Mouse (Mus musculus) CH12.LX (cell line): ENCODE measurements around the gene Taar1. TPM values are rescaled to one million over a fixed set of nuclear protein-coding genes. Genes with fewer than 3 reads are reported as not detected.

Experiments used
- DNase-seq: peaks from one replicate; pipeline ENCODE4 v3.0.0-alpha.2; 2013; ENCODE audit errors: extremely low read depth
- H3K27ac ChIP-seq: 2 replicates; pipeline ENCODE4 v1.5.1; 2012; ENCODE audit warnings: low read depth, mild to moderate bottlenecking, control low read depth, moderate library complexity; ENCODE audit not compliant: insufficient read depth
- H3K27me3 ChIP-seq: replicated peaks from 2 replicates; pipeline ENCODE3; 2012; ENCODE audit warnings: inconsistent platforms
- H3K36me3 ChIP-seq, 2 experiments: replicated peaks in 1 of 2; 2 replicates each; pipeline versions ENCODE3 to v1.6.1; 2012; ENCODE audit warnings: inconsistent platforms in 1 of 2, low read length in 1 of 2, mild to moderate bottlenecking in 1 of 2, mixed read lengths in 1 of 2, moderate library complexity in 1 of 2; ENCODE audit not compliant: control insufficient read depth in 1 of 2, insufficient read depth in 1 of 2
- H3K4me1 ChIP-seq, 2 experiments: 2 replicates each; pipeline ENCODE4 v1.6.1; 2012; ENCODE audit warnings: inconsistent platforms in 1 of 2, moderate library complexity in 1 of 2; ENCODE audit not compliant: insufficient read depth in 2 of 2, control insufficient read depth in 1 of 2
- H3K4me2 ChIP-seq: 2 replicates; pipeline ENCODE4 v1.6.1; 2012; ENCODE audit warnings: low read depth, mild to moderate bottlenecking, control low read depth; ENCODE audit not compliant: poor library complexity, insufficient read depth, severe bottlenecking
- H3K4me3 ChIP-seq, 3 experiments: fragments of 150-350 bp in 1 of 3; sonication (generic) in 1 of 3; replicated peaks in 1 of 3; 2 replicates each; pipeline versions ENCODE3 to v1.5.1; 2011 to 2012; ENCODE audit warnings: low read depth in 2 of 3, low read length in 2 of 3, mild to moderate bottlenecking in 2 of 3, moderate library complexity in 2 of 3, control low read depth in 1 of 3, improper control_type of control experiment in 1 of 3, inconsistent platforms in 1 of 3, mixed read lengths in 1 of 3; ENCODE audit not compliant: poor library complexity in 1 of 3
- H3K79me2 ChIP-seq: replicated peaks from 2 replicates; pipeline ENCODE4 v1.6.1; 2012; ENCODE audit warnings: mild to moderate bottlenecking, moderate library complexity; ENCODE audit not compliant: control insufficient read depth, poor library complexity, insufficient read depth, severe bottlenecking; ENCODE audit errors: extremely low read depth
- H3K9ac ChIP-seq: 2 replicates; pipeline ENCODE4 v1.6.1; 2012; ENCODE audit warnings: low read depth, mild to moderate bottlenecking, control low read depth, moderate library complexity; ENCODE audit not compliant: insufficient read depth
- H3K9me3 ChIP-seq: replicated peaks from 2 replicates; pipeline ENCODE3; 2012; ENCODE audit warnings: low read length, inconsistent platforms, mixed read lengths
- BHLHE40 ChIP-seq: IDR thresholded peaks from 2 replicates; pipeline ENCODE4 v1.6.1; 2011; ENCODE audit warnings: mild to moderate bottlenecking, low read depth, low read length, improper control_type of control experiment
- EP300 ChIP-seq: IDR thresholded peaks from 2 replicates; pipeline ENCODE4 v1.6.1; 2011; ENCODE audit warnings: low read length, improper control_type of control experiment
- GABPA ChIP-seq: IDR thresholded peaks from 2 replicates; pipeline ENCODE4 v1.6.1; 2012; ENCODE audit warnings: low read depth, low read length, improper control_type of control experiment, inconsistent platforms; ENCODE audit not compliant: insufficient replicate concordance
- HCFC1 ChIP-seq: IDR thresholded peaks from 2 replicates; pipeline ENCODE4 v1.6.1; 2012; ENCODE audit warnings: low read depth, mild to moderate bottlenecking, inconsistent platforms, low read length, improper control_type of control experiment
- KAT2A ChIP-seq: IDR thresholded peaks from 2 replicates; pipeline ENCODE4 v1.6.1; 2012; ENCODE audit warnings: low read length, improper control_type of control experiment, inconsistent platforms; ENCODE audit not compliant: insufficient replicate concordance
- MAFK ChIP-seq: IDR thresholded peaks from 2 replicates; pipeline ENCODE4 v1.6.1; 2011; ENCODE audit warnings: low read length, improper control_type of control experiment; ENCODE audit not compliant: insufficient replicate concordance
- MAX ChIP-seq: IDR thresholded peaks from 2 replicates; pipeline ENCODE4 v1.6.1; 2011; ENCODE audit warnings: low read length, improper control_type of control experiment
- MYC ChIP-seq: IDR thresholded peaks from 2 replicates; pipeline ENCODE4 v1.6.1; 2011; ENCODE audit warnings: low read depth, mild to moderate bottlenecking, improper control_type of control experiment, low read length
- NRF1 ChIP-seq: IDR thresholded peaks from 2 replicates; pipeline ENCODE4 v1.6.1; 2014; ENCODE audit warnings: low read depth, mild to moderate bottlenecking, inconsistent platforms, low read length, improper control_type of control experiment, moderate library complexity
- POLR2A ChIP-seq: IDR thresholded peaks from 2 replicates; pipeline ENCODE4 v1.6.1; 2011; ENCODE audit warnings: low read depth, mild to moderate bottlenecking, improper control_type of control experiment, low read length
- RAD21 ChIP-seq: IDR thresholded peaks from 2 replicates; pipeline ENCODE4 v1.6.1; 2011; ENCODE audit warnings: low read depth, mild to moderate bottlenecking, low read length, improper control_type of control experiment, moderate library complexity
- ZNF384 ChIP-seq: IDR thresholded peaks from 2 replicates; pipeline ENCODE4 v1.6.1; 2012; ENCODE audit warnings: low read depth, low read length, improper control_type of control experiment, inconsistent platforms
- dilution Hi-C: fragments of 300-500 bp; cut with MboI; formaldehyde crosslinking; loops from 2 replicates; pipeline ENCODE4 v1.14.3; 2020; ENCODE audit warnings: low sequenced_read_pairs; ENCODE audit not compliant: extremely low pct_unique_long_range_greater_than_20kb, extremely low pct_ligation_motif_present
- in situ Hi-C: fragments of 300-500 bp; cut with MboI; formaldehyde crosslinking; loops from 3 replicates; pipeline ENCODE4 v1.14.3; 2019; ENCODE audit warnings: low sequenced_read_pairs, low pct_ligation_motif_present, low pct_unique_long_range_greater_than_20kb, mixed read lengths
- polyA plus RNA-seq: library from polyadenylated mRNA; unstranded; fragments of >175 nt; gene quantifications from 2 replicates; pipeline ENCODE4 v1.2.1, GENCODE M21; 2012; ENCODE audit warnings: low read depth; ENCODE audit not compliant: insufficient read length
- total RNA-seq, 2 experiments: library from RNA; depleted of rRNA; stranded (reverse); fragments of 300-350 nt in 1 of 2; fragments of >200 nt in 1 of 2; gene quantifications; 2 replicates each; pipeline ENCODE4 v1.2.3; 2012 to 2014

Gene Taar1
- total and polyA plus RNA-seq, 3 experiments, result not detected

DNA sequence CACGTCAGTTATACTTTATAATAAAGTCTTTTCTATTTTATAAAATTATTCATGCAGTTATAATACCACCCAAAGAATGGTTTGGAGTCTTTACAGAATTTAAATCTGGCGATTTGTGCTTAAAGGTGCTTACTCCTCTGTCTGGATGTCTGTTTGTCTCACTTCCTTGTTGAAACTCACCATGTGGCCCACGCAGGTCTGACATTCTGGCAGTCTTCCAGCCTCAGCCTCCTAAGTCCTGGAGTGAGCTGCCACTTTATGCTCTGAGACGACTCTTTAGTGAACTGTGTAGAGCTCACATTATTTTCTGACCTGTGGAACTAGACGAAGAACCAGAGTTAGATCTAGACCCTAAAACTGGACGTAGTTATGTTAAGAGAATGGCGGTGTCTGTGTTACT is 27.9 kb downstream of the Taar1 start:
- H3K27me3 ChIP-seq, result no peaks in the 10 kb centered on the region
- H3K4me3 ChIP-seq, result no peak overlapping the region
- H3K36me3 ChIP-seq, result no peaks in the 10 kb centered on the region
- H3K4me2 ChIP-seq, result 0 out of 2 replicates have a peak overlapping the region, but pooled peaks have one; percentile 26
- no peak overlapping the region for H3K27ac ChIP-seq
- DNase-seq, result no peak
- no peaks in the 10 kb centered on the region for H3K9me3 ChIP-seq
- H3K4me1 ChIP-seq, result peaks cover 0 to 8% of the 10 kb centered on the region in 2 experiments; a peak in 1 of 4 replicates
- in situ Hi-C loops, result no loop called here
- dilution Hi-C loops, result no loop called here
- H3K79me2 ChIP-seq, result no peaks in the 10 kb centered on the region
- H3K9ac ChIP-seq, result no peak overlapping the region
- TF ChIP-seq BHLHE40, result no peak
- no peak for TF ChIP-seq POLR2A
- TF ChIP-seq MAFK, result no peak
- TF ChIP-seq ZNF384, result no peak
- TF ChIP-seq MAX, result no peak
- peak; percentile 52; the same call in 1 of the 2 replicates for TF ChIP-seq MYC
- no peak for TF ChIP-seq NRF1
- no peak for TF ChIP-seq KAT2A

GRCm38 (mm10) chr10:23949508-23950005 is 29.4 kb downstream of the Taar1 start, which contains the start of gene Taar3:
Taar3 (plus strand) TSS chr10:23949558.
- Histone ChIP-seq H3K4me1 (peaks cover 0 to 8% of the 10 kb centered on the region in 2 experiments; a peak in 1 of 4 replicates), H3K9ac (no peak within 1 kb of the TSS), H3K4me3 (no peak within 1 kb of the TSS), H3K27me3 (no peaks in the 10 kb centered on the region), H3K27ac (no peak within 1 kb of the TSS), H3K36me3 (no peaks in the 10 kb centered on the region), H3K9me3 (no peaks in the 10 kb centered on the region), H3K79me2 (no peaks in the 10 kb centered on the region), H3K4me2 (no peak within 1 kb of the TSS; the same call in 1 of the 2 replicates)
- dilution Hi-C loops, result no loop called here
- TF ChIP-seq RAD21, result no peak
- no peak for DNase-seq
- in situ Hi-C loops, result loop anchor here (25.0 kb wide), 1 partner anchor 363 kb away; no protein-coding TSS in a partner anchor

DNA sequence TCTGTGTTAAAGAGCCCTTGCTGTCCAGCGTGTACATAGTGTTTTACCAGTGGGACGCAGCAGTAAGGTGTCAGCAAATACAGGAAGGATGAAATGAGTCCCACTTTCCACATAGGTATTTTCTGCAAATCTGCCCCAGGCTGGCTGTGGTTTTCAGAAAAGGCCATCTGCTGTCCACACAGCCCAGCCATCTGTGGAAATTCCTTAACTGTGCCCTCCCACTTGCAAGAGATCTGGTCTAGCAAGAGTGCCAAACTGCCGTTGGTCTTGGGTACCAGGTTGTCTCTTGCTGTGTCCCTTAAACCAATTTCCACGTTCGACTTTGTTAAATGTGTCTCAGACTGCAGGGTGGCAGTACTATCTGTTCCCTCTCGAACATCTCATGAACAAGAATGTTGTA is 31.6 kb downstream of the Taar1 start:
- in situ Hi-C loops, result loop anchor here (25.0 kb wide), 1 partner anchor 361 kb away; no protein-coding TSS in a partner anchor
- H3K9ac ChIP-seq, result no peak overlapping the region
- no peak for TF ChIP-seq GABPA
- TF ChIP-seq HCFC1, result no peak
- 0 out of 2 replicates have a peak, but pooled peaks have one; percentile 32 for TF ChIP-seq EP300
- H3K36me3 ChIP-seq, result no peaks in the 10 kb centered on the region
- H3K4me3 ChIP-seq, result no peak overlapping the region
- H3K4me2 ChIP-seq, result no peak overlapping the region
- H3K27me3 ChIP-seq, result no peaks in the 10 kb centered on the region
- DNase-seq, result no peak
- H3K79me2 ChIP-seq, result no peaks in the 10 kb centered on the region
- peaks cover 0 to 8% of the 10 kb centered on the region in 2 experiments; a peak in 1 of 4 replicates for H3K4me1 ChIP-seq
- dilution Hi-C loops, result no loop called here
- H3K9me3 ChIP-seq, result no peaks in the 10 kb centered on the region
- no peak overlapping the region for H3K27ac ChIP-seq
